Mouse (Mus musculus) olfactory bulb, adult 2 months (tissue): Measurements from ENCODE around the gene Otogl.

Source experiments
- CTCF ChIP-seq: fragments of 200-500 bp; IDR thresholded peaks from 2 replicates; pipeline ENCODE4 v1.5.1; 2012; ENCODE audit warnings: low read depth, mild to moderate bottlenecking, low read length, moderate library complexity; ENCODE audit not compliant: insufficient read depth
- POLR2A ChIP-seq: fragments of 200-500 bp; IDR thresholded peaks from 2 replicates; pipeline ENCODE4 v1.6.1; 2012; ENCODE audit warnings: mild to moderate bottlenecking, low read depth, low read length, moderate library complexity; ENCODE audit not compliant: insufficient read depth

DNA sequence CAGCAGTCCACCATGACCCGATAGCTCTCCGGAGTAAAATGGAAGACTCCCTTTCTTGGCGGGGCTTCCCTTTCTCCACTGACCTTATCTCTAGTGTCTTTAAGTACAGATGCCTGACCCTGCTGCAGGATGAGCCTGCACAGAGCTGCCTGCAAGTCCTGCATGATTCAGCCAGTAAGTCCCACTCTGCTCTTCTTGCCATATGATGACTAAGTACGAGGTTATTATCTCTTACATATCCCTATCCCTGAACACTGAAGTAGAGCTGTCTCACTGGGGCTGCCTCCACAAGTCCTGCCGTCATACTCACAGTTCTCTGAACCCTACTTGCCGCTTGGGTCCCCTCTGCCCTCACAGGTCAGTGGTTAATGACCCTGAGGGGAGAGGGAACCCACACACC is 39.7 kb upstream of the Otogl start:
- TF ChIP-seq CTCF: no peak
- no peak for TF ChIP-seq POLR2A
